Mouse (Mus musculus) stomach, embryonic 14.5 days (tissue): ENCODE measurements around the gene Arhgap28. TPM values are rescaled to one million over a fixed set of nuclear protein-coding genes. Genes with fewer than 3 reads are reported as not detected.
A peak's percentile ranks its signal among the peaks of the same experiment; 100 is the strongest.

Experiments used
- ATAC-seq: fragments of 200-750 bp; cut with Nextera tagmentation; 2 replicates; pipeline ENCODE4 v1.8.0; 2017; ENCODE audit warnings: low read depth, moderate TSS enrichment; ENCODE audit not compliant: insufficient number of reproducible peaks, insufficient read depth, low FRiP score
- H3K27ac ChIP-seq: fragments of 300-500 bp; sonication (generic); 2 replicates; pipeline ENCODE4 v1.5.1; 2014; ENCODE audit warnings: mild to moderate bottlenecking, low read length, moderate library complexity, mixed read lengths
- H3K27me3 ChIP-seq: fragments of 300-500 bp; sonication (generic); 2 replicates; pipeline ENCODE4 v1.6.1; 2014; ENCODE audit warnings: low read length, control low read depth, mixed read lengths; ENCODE audit not compliant: control insufficient read depth, insufficient read depth
- H3K36me3 ChIP-seq: fragments of 300-500 bp; sonication (generic); 2 replicates; pipeline ENCODE4 v1.6.1; 2014; ENCODE audit warnings: mild to moderate bottlenecking, control low read depth, low read length, moderate library complexity, mixed read lengths; ENCODE audit not compliant: control insufficient read depth, insufficient read depth
- H3K4me1 ChIP-seq: fragments of 300-500 bp; sonication (generic); 2 replicates; pipeline ENCODE4 v1.6.1; 2014; ENCODE audit warnings: low read length, control low read depth, mixed read lengths; ENCODE audit not compliant: control insufficient read depth, insufficient read depth
- H3K4me2 ChIP-seq: fragments of 300-500 bp; sonication (generic); replicated peaks from 2 replicates; pipeline ENCODE4 v1.6.1; 2014; ENCODE audit warnings: low read depth, low read length, control low read depth
- H3K4me3 ChIP-seq: fragments of 300-500 bp; sonication (generic); 2 replicates; pipeline ENCODE4 v1.5.1; 2014; ENCODE audit warnings: low read depth, low read length, control low read depth
- H3K9ac ChIP-seq: fragments of 300-500 bp; sonication (generic); replicated peaks from 2 replicates; pipeline ENCODE4 v1.6.1; 2014; ENCODE audit warnings: low read depth, mild to moderate bottlenecking, control low read depth, low read length, moderate library complexity, mixed read lengths
- H3K9me3 ChIP-seq: fragments of 300-500 bp; sonication (generic); 2 replicates; pipeline ENCODE4 v1.6.1; 2016; ENCODE audit warnings: low read depth, low read length, control low read depth; ENCODE audit not compliant: control insufficient read depth
- WGBS: fragments of 180-500 bp; shearing (Covaris S2); extraction: QIAGEN DNeasy Blood & Tissue Kit; methylation state at CpG from one replicate; pipeline ENCODE4 v1.1.7; 2014; 5-methylcytosine and 5-hydroxymethylcytosine counted together
- polyA plus RNA-seq: library from polyadenylated mRNA; unstranded; fragments of >200 nt; fragmentation: Nextera tagmentation; extraction: Ambion mirVana; gene quantifications from 2 replicates; pipeline ENCODE4 v1.2.1, GENCODE M21; 2014

The Arhgap28 gene
- polyA plus RNA-seq, 1 experiment from 2014 or later: 43.3 TPM

- Histone ChIP-seq H3K36me3 (no peaks in the 10 kb centered on the region; the same call in 1 of the 2 replicates), H3K27me3 (no peaks in the 10 kb centered on the region), H3K4me3 (no peak overlapping the region), H3K9me3 (no peaks in the 10 kb centered on the region), H3K4me1 (peaks cover 7% of the 10 kb centered on the region; the same call in 1 of the 2 replicates), H3K27ac (no peak overlapping the region), H3K4me2 (no peak overlapping the region), H3K9ac (no peak overlapping the region)
- 53% methylated on average over 15 of the region's 15 CpGs for WGBS
- ATAC-seq: no peak
Observed at GRCm38 (mm10) chr17:68019466-68020065, 15.6 kb upstream of the Arhgap28 start.

GRCm38 (mm10) chr17:68017095-68017494, 13.2 kb upstream of the Arhgap28 start:
- Histone ChIP-seq H3K36me3 (no peaks in the 10 kb centered on the region), H3K9ac (no peak overlapping the region), H3K4me1 (peaks cover 7% of the 10 kb centered on the region; the same call in 1 of the 2 replicates), H3K4me3 (no peak overlapping the region), H3K27me3 (no peaks in the 10 kb centered on the region), H3K4me2 (no peak overlapping the region), H3K27ac (no peak overlapping the region), H3K9me3 (no peaks in the 10 kb centered on the region)
- WGBS: 22% methylated on average over 3 of the region's 3 CpGs
- no peak for ATAC-seq

GRCm38 (mm10) chr17:68011606-68012005, 7.7 kb upstream of the Arhgap28 start:
- 57% methylated on average over 5 of the region's 5 CpGs for WGBS

GRCm38 (mm10) chr17:68010041-68010440, 6.1 kb upstream of the Arhgap28 start:
- WGBS: 96% methylated on average over 5 of the region's 5 CpGs
- Histone ChIP-seq H3K9ac (no peak overlapping the region), H3K9me3 (no peaks in the 10 kb centered on the region), H3K4me3 (no peak overlapping the region), H3K27ac (no peak overlapping the region), H3K4me2 (no peak overlapping the region), H3K27me3 (no peaks in the 10 kb centered on the region), H3K36me3 (no peaks in the 10 kb centered on the region), H3K4me1 (peaks cover 6% of the 10 kb centered on the region)
- ATAC-seq: no peak

More at GRCm38 (mm10) chr17:68011606-68012005, 7.7 kb upstream of the Arhgap28 start:
- Histone ChIP-seq H3K4me3 (no peak overlapping the region), H3K27ac (no peak overlapping the region), H3K4me2 (no peak overlapping the region), H3K4me1 (no peaks in the 10 kb centered on the region), H3K9ac (no peak overlapping the region), H3K9me3 (no peaks in the 10 kb centered on the region), H3K27me3 (no peaks in the 10 kb centered on the region), H3K36me3 (no peaks in the 10 kb centered on the region)
- ATAC-seq: no peak

- Histone ChIP-seq H3K9ac (peak overlapping the region; percentile 26; the same call in 1 of the 2 replicates), H3K27ac (peak overlapping the region; percentile 98), H3K4me3 (peak overlapping the region; percentile 72), H3K4me2 (peak overlapping the region; percentile 62), H3K36me3 (no peaks in the 10 kb centered on the region), H3K27me3 (no peaks in the 10 kb centered on the region), H3K4me1 (peaks cover 28% of the 10 kb centered on the region), H3K9me3 (no peaks in the 10 kb centered on the region)
- peak; percentile 56 for ATAC-seq
- 2% methylated on average over 10 of the region's 10 CpGs for WGBS
Observed at GRCm38 (mm10) chr17:68004581-68005330, 836 bp upstream of the Arhgap28 start.

GRCm38 (mm10) chr17:68002608-68003595, 1.0 kb downstream of the Arhgap28 start:
- H3K9me3 ChIP-seq: no peaks in the 10 kb centered on the region
- H3K27ac ChIP-seq: peak overlapping the region; percentile 18; the same call in 1 of the 2 replicates
- H3K4me1 ChIP-seq: peaks cover 28% of the 10 kb centered on the region

GRCm38 (mm10) chr17:67999801-68000200, 4.1 kb downstream of the Arhgap28 start:
- WGBS: 30% methylated on average over 8 of the region's 8 CpGs
- H3K9me3 ChIP-seq: no peaks in the 10 kb centered on the region
- H3K27ac ChIP-seq: no peak overlapping the region
- no peak overlapping the region for H3K4me3 ChIP-seq
- no peak for ATAC-seq
- no peaks in the 10 kb centered on the region for H3K27me3 ChIP-seq
- H3K4me1 ChIP-seq: peaks cover 38% of the 10 kb centered on the region
- no peaks in the 10 kb centered on the region for H3K36me3 ChIP-seq
- H3K9ac ChIP-seq: no peak overlapping the region
- H3K4me2 ChIP-seq: no peak overlapping the region

More at GRCm38 (mm10) chr17:68002608-68003595, 1.0 kb downstream of the Arhgap28 start:
- Histone ChIP-seq H3K4me2 (peak overlapping the region; percentile 62), H3K9ac (peak overlapping the region; percentile 73), H3K27me3 (no peaks in the 10 kb centered on the region), H3K36me3 (no peaks in the 10 kb centered on the region), H3K4me3 (peak overlapping the region; percentile 72)
- no peak for ATAC-seq
- 15% methylated on average over 17 of the region's 17 CpGs for WGBS

- no peak for ATAC-seq
- peaks cover 34% of the 10 kb centered on the region for H3K4me1 ChIP-seq
- no peaks in the 10 kb centered on the region for H3K27me3 ChIP-seq
- H3K27ac ChIP-seq: peak overlapping the region; percentile 12; the same call in 1 of the 2 replicates
- H3K4me3 ChIP-seq: no peak overlapping the region
- no peak overlapping the region for H3K4me2 ChIP-seq
- WGBS: 64% methylated on average over 7 of the region's 7 CpGs
- H3K36me3 ChIP-seq: no peaks in the 10 kb centered on the region
- no peaks in the 10 kb centered on the region for H3K9me3 ChIP-seq
- H3K9ac ChIP-seq: no peak overlapping the region
Observed at GRCm38 (mm10) chr17:67996769-67997155, 7.2 kb downstream of the Arhgap28 start.
